Mouse (Mus musculus): ENCODE measurements at regions not wholly inside any gene's neighbourhood (a gene's known extent, or its start where the extent isn't known, plus 50 kb on each side); places are given as distances from the start of the nearest gene placed in this dataset.

GRCm38 (mm10) chr9:26453924-26454323, 279.6 kb upstream of the B3gat1 start:
- TF ChIP-seq CHD2 (IDR thresholded peaks at IDR 0.05; ENCODE audit: low read depth, low read length): no peak
- TF ChIP-seq HCFC1 (IDR thresholded peaks at IDR 0.05; ENCODE audit: borderline replicate concordance, insufficient read depth, low read length): no peak

All from ES-E14 (cell line).